24 mouse cellular contexts compared by ENCODE assay signal in genomic region chrX:14279312-14279711, GRCm38 (mm10).
DNase-seq lines count a peak whose midpoint lies in the region; ATAC-seq and TF ChIP-seq lines count a peak whose summit lies in the region.
"Had no signal": no experiment of that assay in that cellular context is flagged by ENCODE, and none has a peak within 500 bp of the region (broad histone marks: within the 10 kb centered on the region; RNA-seq: fewer than 3 reads in every experiment).

No protein-coding gene starts in this region.

- TF ChIP-seq CTCF in gastrocnemius, adult 2 months (IDR thresholded peaks at IDR 0.05), result no peak
- TF ChIP-seq CTCF in kidney, postnatal 0 days (IDR thresholded peaks at IDR 0.05; ENCODE audit: low read depth), result no peak

- intact Hi-C loops in gastrocnemius, adult 2 months (cut with DNase I), result no loop called here

- ATAC-seq in kidney, embryonic 15.5 days (replicated peaks; ENCODE audit: low FRiP score), result peak; percentile 56; the same call in 1 of the 2 replicates
- ATAC-seq in kidney, postnatal 0 days (replicated peaks; ENCODE audit: low FRiP score, low read depth), result no peak
- ATAC-seq: activated CD4-positive, CD25-positive, alpha-beta regulatory T cell, adult 4 months; CD4-positive, CD25-positive, alpha-beta regulatory T cell, adult 4 months; forebrain, embryonic 13.5 days; forebrain, embryonic 15.5 days; Patski had no signal

- H3K36me3 ChIP-seq in kidney, embryonic 15.5 days, result no peaks in the 10 kb centered on the region
- no peaks in the 10 kb centered on the region for H3K36me3 ChIP-seq in kidney, postnatal 0 days (ENCODE audit: insufficient read depth, low read length)
- H3K36me3 ChIP-seq: embryonic facial prominence, embryonic 10.5 days; embryonic facial prominence, embryonic 12.5 days; forebrain, embryonic 15.5 days; G1E had no signal

- no peak overlapping the region for H3K9ac ChIP-seq in kidney, embryonic 15.5 days
- H3K9ac ChIP-seq in kidney, postnatal 0 days (ENCODE audit: low read depth, low read length), result no peak overlapping the region
- H3K9ac ChIP-seq: embryonic facial prominence, embryonic 12.5 days; forebrain, embryonic 13.5 days; forebrain, embryonic 15.5 days had no signal

- no peaks in the 10 kb centered on the region for H3K9me3 ChIP-seq in kidney, embryonic 15.5 days (replicated peaks)
- no peaks in the 10 kb centered on the region for H3K9me3 ChIP-seq in kidney, postnatal 0 days (replicated peaks; ENCODE audit: low read length)
- H3K9me3 ChIP-seq: embryonic facial prominence, embryonic 10.5 days; embryonic facial prominence, embryonic 12.5 days; forebrain, embryonic 13.5 days; forebrain, embryonic 15.5 days; G1E had no signal

- no peak overlapping the region for H3K4me2 ChIP-seq in kidney, embryonic 15.5 days
- H3K4me2 ChIP-seq in kidney, postnatal 0 days (ENCODE audit: low read length), result no peak overlapping the region
- H3K4me2 ChIP-seq: embryonic facial prominence, embryonic 12.5 days; forebrain, embryonic 13.5 days; forebrain, embryonic 15.5 days had no signal

- no peaks in the 10 kb centered on the region for H3K27me3 ChIP-seq in kidney, embryonic 15.5 days
- H3K27me3 ChIP-seq in kidney, postnatal 0 days (ENCODE audit: insufficient read depth, low read length), result no peaks in the 10 kb centered on the region
- H3K27me3 ChIP-seq: CH12.LX; embryonic facial prominence, embryonic 12.5 days; forebrain, embryonic 13.5 days; forebrain, embryonic 15.5 days had no signal

- H3K27ac ChIP-seq in gastrocnemius, adult 2 months, result peak overlapping the region; percentile 0; the same call in 1 of the 2 replicates
- H3K27ac ChIP-seq in kidney, embryonic 15.5 days, result no peak overlapping the region
- no peak overlapping the region for H3K27ac ChIP-seq in kidney, postnatal 0 days
- H3K27ac ChIP-seq: embryonic facial prominence, embryonic 10.5 days; embryonic facial prominence, embryonic 12.5 days; forebrain, embryonic 13.5 days; forebrain, embryonic 15.5 days had no signal

- DNase-seq in gastrocnemius, adult 2 months, result no peak
- no peak for DNase-seq in gastrocnemius, adult 8-10 months (ENCODE audit: low spot score in 2 of 2)
- no peak for DNase-seq in kidney, adult 9 months
- peak; percentile 15 for DNase-seq in kidney, postnatal 0 days (ENCODE audit: low spot score)
- no peak for DNase-seq in kidney, adult 18-20 months
- DNase-seq: adrenal gland, adult 8-10 months; adrenal gland, postnatal 14 days; adrenal gland, postnatal 36 days; B cell, adult 2 months; cerebellum, adult 11-12 months; cerebellum, adult 2 months; cerebellum, adult 9-10 months; cerebellum, postnatal 10 days; cerebellum, postnatal 25 days had no signal

- no peak overlapping the region for H3K4me3 ChIP-seq in gastrocnemius, adult 2 months
- H3K4me3 ChIP-seq in kidney, embryonic 15.5 days (replicated peaks), result no peak overlapping the region
- no peak overlapping the region for H3K4me3 ChIP-seq in kidney, postnatal 0 days (replicated peaks; ENCODE audit: low read depth, low read length)
- H3K4me3 ChIP-seq: embryonic facial prominence, embryonic 10.5 days; embryonic facial prominence, embryonic 12.5 days; forebrain, embryonic 13.5 days; forebrain, embryonic 15.5 days had no signal

- no peaks in the 10 kb centered on the region for H3K4me1 ChIP-seq in kidney, embryonic 15.5 days
- H3K4me1 ChIP-seq in kidney, postnatal 0 days (replicated peaks; ENCODE audit: insufficient read depth, low read length), result no peaks in the 10 kb centered on the region
- H3K4me1 ChIP-seq: embryonic facial prominence, embryonic 10.5 days; embryonic facial prominence, embryonic 12.5 days; forebrain, embryonic 13.5 days had no signal

- WGBS in kidney, embryonic 15.5 days, result 35% methylated on average over 2 of the region's 2 CpGs
- WGBS in kidney, postnatal 0 days, result 29% methylated on average over 2 of the region's 2 CpGs
